Mouse (Mus musculus): ENCODE results near the gene Spink2. TPM values are rescaled to one million over a fixed set of nuclear protein-coding genes. Genes with fewer than 3 reads are reported as not detected.

The Spink2 gene
- polyA plus RNA-seq, 1 experiment: 1.3 TPM

- no peaks in the 10 kb centered on the region for H3K4me1 ChIP-seq (replicated peaks; ENCODE audit: control insufficient read depth, insufficient read depth, low read length)
- 70% methylated on average over 5 of the region's 5 CpGs for WGBS
- H3K36me3 ChIP-seq (ENCODE audit: control insufficient read depth, insufficient read depth, low read length): no peaks in the 10 kb centered on the region
- no peak for DNase-seq
- no peak overlapping the region for H3K27ac ChIP-seq (ENCODE audit: control insufficient read depth, insufficient read depth, low read length)
- H3K27me3 ChIP-seq (ENCODE audit: control insufficient read depth, insufficient read depth, low read length): no peaks in the 10 kb centered on the region
- H3K4me3 ChIP-seq (ENCODE audit: control insufficient read depth, insufficient read depth, low read length): no peak overlapping the region
- TF ChIP-seq POLR2A (IDR thresholded peaks at IDR 0.05; ENCODE audit: control insufficient read depth, extremely low read depth, insufficient read depth, low read length, poor library complexity) (no peak), CTCF (IDR thresholded peaks at IDR 0.05; ENCODE audit: borderline replicate concordance, control insufficient read depth, extremely low read depth, insufficient read depth, low read length, poor library complexity) (no peak)
These were observed 40.7 kb downstream of the Spink2 start for GRCm38 (mm10) chr5:77170593-77170992.

DNA sequence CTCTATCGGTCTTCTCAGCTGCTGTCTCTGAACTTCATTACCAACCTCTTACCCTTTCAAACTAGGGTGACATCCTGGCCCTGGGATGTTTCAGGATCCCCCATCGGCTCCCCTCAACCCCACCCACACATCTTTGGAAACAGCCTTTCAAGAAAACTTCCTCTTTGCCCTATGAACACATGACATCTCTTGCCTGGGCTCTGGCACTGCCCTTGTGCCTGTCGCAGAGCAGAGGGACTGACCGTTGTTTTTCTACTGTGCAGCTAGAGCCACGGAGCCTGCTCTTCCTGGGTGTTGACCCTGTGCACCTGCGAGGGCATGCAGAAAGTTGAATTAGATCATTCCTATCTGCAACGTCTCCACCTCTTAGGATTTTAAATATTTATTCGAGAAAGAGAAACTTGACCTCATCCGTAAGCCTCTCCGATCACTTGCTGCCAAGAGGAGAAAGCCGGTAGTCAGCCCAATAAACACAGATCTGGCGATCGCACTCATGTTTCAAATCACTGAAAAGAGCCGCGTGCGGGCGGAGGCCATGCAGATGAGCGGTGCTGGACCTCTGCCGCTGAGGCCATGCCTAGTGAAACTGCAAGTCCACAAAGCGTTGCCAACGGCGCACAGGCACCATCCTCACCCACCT, 43.8 kb downstream of the Spink2 start:
- Histone ChIP-seq H3K4me1 (replicated peaks; ENCODE audit: control insufficient read depth, insufficient read depth, low read length) (no peaks in the 10 kb centered on the region), H3K4me3 (ENCODE audit: control insufficient read depth, insufficient read depth, low read length) (no peak overlapping the region), H3K27me3 (ENCODE audit: control insufficient read depth, insufficient read depth, low read length) (no peaks in the 10 kb centered on the region), H3K36me3 (ENCODE audit: control insufficient read depth, insufficient read depth, low read length) (no peaks in the 10 kb centered on the region), H3K27ac (ENCODE audit: control insufficient read depth, insufficient read depth, low read length) (no peak overlapping the region)
- no peak for TF ChIP-seq CTCF (IDR thresholded peaks at IDR 0.05; ENCODE audit: borderline replicate concordance, control insufficient read depth, extremely low read depth, insufficient read depth, low read length, poor library complexity)
- TF ChIP-seq POLR2A (IDR thresholded peaks at IDR 0.05; ENCODE audit: control insufficient read depth, extremely low read depth, insufficient read depth, low read length, poor library complexity): no peak
- WGBS: 69% methylated on average over 22 of the region's 22 CpGs
- no peak for DNase-seq

DNA sequence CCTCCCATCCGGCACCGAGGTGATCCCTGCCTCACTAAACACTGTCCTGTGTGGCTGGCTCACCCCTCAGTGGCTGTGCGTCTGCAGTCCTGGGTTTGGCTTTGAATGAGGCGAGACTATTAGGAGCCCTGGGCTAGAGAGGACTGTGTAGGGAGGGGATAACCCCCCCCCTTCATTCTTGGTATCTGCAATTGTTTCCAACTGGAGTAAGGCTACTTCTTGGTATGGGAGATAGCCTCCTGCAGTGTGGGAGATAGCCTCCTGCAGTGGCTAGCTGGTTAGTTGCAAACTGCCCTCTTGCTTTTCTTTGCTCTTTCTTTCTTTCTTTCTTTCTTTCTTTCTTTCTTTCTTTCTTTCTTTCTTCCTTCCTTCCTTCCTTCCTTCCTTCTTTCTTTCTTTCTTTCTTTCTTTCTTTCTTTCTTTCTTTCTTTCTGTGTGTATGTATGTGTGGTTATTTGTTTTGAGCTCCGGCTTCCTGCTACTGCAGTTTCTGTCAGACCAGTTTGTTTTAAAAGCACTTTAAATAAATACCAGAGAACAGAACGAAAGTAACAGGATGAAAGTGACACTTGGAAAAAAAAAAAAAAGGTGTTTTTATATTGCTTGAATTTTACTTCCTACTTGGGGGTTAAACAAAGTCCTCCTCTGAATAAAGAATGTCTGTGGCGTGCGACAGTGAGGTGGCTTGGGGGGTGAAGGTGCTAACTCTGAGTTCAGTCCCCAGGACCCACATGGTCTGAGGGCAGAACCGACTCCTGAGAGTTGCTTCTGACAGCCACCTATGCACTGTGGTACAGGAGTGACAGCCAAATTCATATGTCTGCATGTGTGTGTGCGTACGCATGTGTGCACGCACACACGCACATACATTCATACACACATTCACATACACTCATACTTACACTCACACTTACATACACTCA, 45.3 kb downstream of the Spink2 start:
- H3K4me1 ChIP-seq (replicated peaks; ENCODE audit: control insufficient read depth, insufficient read depth, low read length): no peaks in the 10 kb centered on the region
- 77% methylated on average over 13 of the region's 13 CpGs for WGBS
- TF ChIP-seq CTCF (IDR thresholded peaks at IDR 0.05; ENCODE audit: borderline replicate concordance, control insufficient read depth, extremely low read depth, insufficient read depth, low read length, poor library complexity) (no peak), POLR2A (IDR thresholded peaks at IDR 0.05; ENCODE audit: control insufficient read depth, extremely low read depth, insufficient read depth, low read length, poor library complexity) (no peak)
- H3K4me3 ChIP-seq (ENCODE audit: control insufficient read depth, insufficient read depth, low read length): no peak overlapping the region
- no peaks in the 10 kb centered on the region for H3K27me3 ChIP-seq (ENCODE audit: control insufficient read depth, insufficient read depth, low read length)
- no peaks in the 10 kb centered on the region for H3K36me3 ChIP-seq (ENCODE audit: control insufficient read depth, insufficient read depth, low read length)
- DNase-seq: no peak
- no peak overlapping the region for H3K27ac ChIP-seq (ENCODE audit: control insufficient read depth, insufficient read depth, low read length)

- Histone ChIP-seq H3K4me3 (ENCODE audit: control insufficient read depth, insufficient read depth, low read length) (no peak overlapping the region), H3K4me1 (replicated peaks; ENCODE audit: control insufficient read depth, insufficient read depth, low read length) (no peaks in the 10 kb centered on the region), H3K36me3 (ENCODE audit: control insufficient read depth, insufficient read depth, low read length) (no peaks in the 10 kb centered on the region), H3K27me3 (ENCODE audit: control insufficient read depth, insufficient read depth, low read length) (no peaks in the 10 kb centered on the region), H3K27ac (ENCODE audit: control insufficient read depth, insufficient read depth, low read length) (no peak overlapping the region)
- TF ChIP-seq CTCF (IDR thresholded peaks at IDR 0.05; ENCODE audit: borderline replicate concordance, control insufficient read depth, extremely low read depth, insufficient read depth, low read length, poor library complexity) (no peak), POLR2A (IDR thresholded peaks at IDR 0.05; ENCODE audit: control insufficient read depth, extremely low read depth, insufficient read depth, low read length, poor library complexity) (no peak)
- DNase-seq: no peak
- 94% methylated on average over 7 of the region's 7 CpGs for WGBS
These were observed 47.7 kb downstream of the Spink2 start for GRCm38 (mm10) chr5:77163597-77163996.

- no peak for DNase-seq
- H3K27ac ChIP-seq (ENCODE audit: control insufficient read depth, insufficient read depth, low read length): no peak overlapping the region
- H3K36me3 ChIP-seq (ENCODE audit: control insufficient read depth, insufficient read depth, low read length): no peaks in the 10 kb centered on the region
- H3K4me3 ChIP-seq (ENCODE audit: control insufficient read depth, insufficient read depth, low read length): no peak overlapping the region
- H3K27me3 ChIP-seq (ENCODE audit: control insufficient read depth, insufficient read depth, low read length): no peaks in the 10 kb centered on the region
- no peak for TF ChIP-seq POLR2A (IDR thresholded peaks at IDR 0.05; ENCODE audit: control insufficient read depth, extremely low read depth, insufficient read depth, low read length, poor library complexity)
- no peak for TF ChIP-seq CTCF (IDR thresholded peaks at IDR 0.05; ENCODE audit: borderline replicate concordance, control insufficient read depth, extremely low read depth, insufficient read depth, low read length, poor library complexity)
- H3K4me1 ChIP-seq (replicated peaks; ENCODE audit: control insufficient read depth, insufficient read depth, low read length): no peaks in the 10 kb centered on the region
- WGBS: 87% methylated on average over 3 of the region's 3 CpGs
These were observed 48.7 kb downstream of the Spink2 start for GRCm38 (mm10) chr5:77162566-77162965.

- Histone ChIP-seq H3K4me1 (replicated peaks; ENCODE audit: control insufficient read depth, insufficient read depth, low read length) (no peaks in the 10 kb centered on the region), H3K27ac (ENCODE audit: control insufficient read depth, insufficient read depth, low read length) (no peak overlapping the region), H3K27me3 (ENCODE audit: control insufficient read depth, insufficient read depth, low read length) (no peaks in the 10 kb centered on the region), H3K4me3 (ENCODE audit: control insufficient read depth, insufficient read depth, low read length) (no peak overlapping the region), H3K36me3 (ENCODE audit: control insufficient read depth, insufficient read depth, low read length) (no peaks in the 10 kb centered on the region)
- no peak for TF ChIP-seq POLR2A (IDR thresholded peaks at IDR 0.05; ENCODE audit: control insufficient read depth, extremely low read depth, insufficient read depth, low read length, poor library complexity)
- TF ChIP-seq CTCF (IDR thresholded peaks at IDR 0.05; ENCODE audit: borderline replicate concordance, control insufficient read depth, extremely low read depth, insufficient read depth, low read length, poor library complexity): no peak
- DNase-seq: no peak
- WGBS: 54% methylated on average over 14 of the region's 14 CpGs
These were observed 53.3 kb downstream of the Spink2 start for GRCm38 (mm10) chr5:77157777-77158540.
